Mouse (Mus musculus) megakaryocyte, embryonic 14.5 days (primary cell): ENCODE measurements at regions not wholly inside any gene's neighbourhood (a gene's known extent, or its start where the extent isn't known, plus 50 kb on each side); places are given as distances from the start of the nearest gene placed in this dataset.

Experiments used
- FLI1 ChIP-seq: IDR thresholded peaks from 2 replicates; pipeline ENCODE4 v1.6.1; 2012; ENCODE audit warnings: low read length, inconsistent platforms, mixed read lengths
- GATA1 ChIP-seq: IDR thresholded peaks from 3 replicates; pipeline ENCODE4 v1.6.1; 2012; ENCODE audit warnings: mixed read lengths, low read length, inconsistent platforms, borderline replicate concordance

DNA sequence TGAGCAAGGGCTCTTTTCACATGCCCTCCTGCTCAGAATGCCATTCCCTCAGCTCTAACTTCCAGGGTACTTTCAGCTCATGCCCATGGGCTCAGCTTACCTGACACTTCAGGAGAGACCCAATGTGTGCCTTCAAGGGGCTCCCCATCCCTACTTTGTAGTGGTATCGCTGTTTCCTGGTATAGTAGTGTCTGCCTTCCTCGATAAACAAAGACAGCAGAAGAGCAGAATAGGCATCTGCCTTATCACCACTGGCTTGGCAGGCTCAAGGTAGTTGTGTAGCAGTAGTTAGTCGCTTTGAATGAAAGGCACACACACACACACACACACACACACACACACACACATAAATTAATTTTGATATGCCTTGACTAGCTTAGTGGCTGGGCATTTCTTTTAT is 89.7 kb upstream of the Peli1 start:
- TF ChIP-seq GATA1 (no peak), FLI1 (no peak)
